Mouse (Mus musculus): ENCODE results near the gene Hspb8.
A peak's percentile ranks its signal among the peaks of the same experiment; 100 is the strongest.
"Not testable (repeated sequence)": the region's sequence is repeated elsewhere in the genome, so short reads cannot be mapped to it uniquely, and the experiment has no call there.

Hspb8 gene

DNA sequence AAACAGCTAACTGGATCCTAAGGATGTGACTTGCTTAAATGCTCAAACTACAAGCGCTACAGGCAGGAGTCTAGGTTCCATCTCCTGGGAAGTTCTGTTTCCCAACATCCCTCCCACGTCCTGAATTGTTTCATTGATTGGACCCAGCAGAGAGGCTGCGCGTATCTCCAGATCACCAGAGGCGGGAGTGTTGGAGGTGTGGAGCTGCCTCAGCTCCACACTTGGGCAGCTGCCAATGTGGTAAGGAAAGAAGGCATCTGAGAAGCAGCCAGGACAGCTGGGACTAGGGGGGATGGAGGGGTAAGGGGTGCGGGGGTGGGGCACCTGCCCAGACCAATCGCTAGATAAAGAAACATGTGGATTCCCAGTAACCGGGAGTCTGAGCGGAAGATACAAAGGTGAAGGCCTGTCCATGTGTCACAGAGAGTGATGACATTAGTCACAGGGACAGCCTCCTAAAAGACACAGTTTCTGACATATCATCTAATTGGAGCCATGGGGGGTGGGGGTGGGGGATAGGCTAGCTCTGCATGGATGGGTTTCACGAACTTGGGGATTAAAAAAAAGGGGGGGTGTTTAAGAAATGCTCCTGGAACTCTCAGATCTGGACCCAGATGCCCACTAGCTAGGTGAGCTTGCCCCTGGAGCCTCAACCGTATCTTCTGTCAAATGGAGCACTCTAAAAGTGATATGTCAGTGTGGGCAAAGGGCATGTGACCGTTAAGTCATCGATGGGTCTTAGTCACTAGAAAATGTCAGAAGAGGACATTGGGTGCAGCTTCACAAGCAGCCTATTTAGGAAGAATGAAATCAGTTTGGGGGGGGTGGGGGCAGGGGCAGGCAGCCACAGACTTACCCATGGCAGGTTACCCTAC is 12.5 kb upstream of the Hspb8 start:
- DNase-seq (ENCODE audit: extremely low read depth, insufficient read length, low spot score): no peak

DNA sequence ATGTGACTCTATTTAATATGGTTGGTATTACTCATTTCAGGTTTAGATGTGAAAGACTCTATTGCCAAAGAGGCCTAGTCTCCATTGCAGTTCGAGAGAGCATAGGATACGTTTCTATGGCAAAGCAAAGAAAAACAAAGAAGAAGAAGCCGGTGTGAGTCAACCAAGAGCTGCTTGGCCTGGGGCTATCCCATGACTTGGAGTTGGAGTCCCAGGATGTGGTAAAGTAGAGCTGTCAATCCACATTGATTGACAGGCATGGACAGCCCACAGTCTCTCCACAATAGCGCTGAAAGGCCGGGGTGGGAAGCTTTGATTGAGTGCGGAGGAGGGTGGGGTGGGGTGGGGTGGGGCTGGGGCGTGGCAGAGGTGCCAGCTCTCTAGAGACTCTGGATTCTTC is 10.2 kb upstream of the Hspb8 start:
- DNase-seq (ENCODE audit: extremely low read depth, insufficient read length, low spot score): peak; percentile 79

DNA sequence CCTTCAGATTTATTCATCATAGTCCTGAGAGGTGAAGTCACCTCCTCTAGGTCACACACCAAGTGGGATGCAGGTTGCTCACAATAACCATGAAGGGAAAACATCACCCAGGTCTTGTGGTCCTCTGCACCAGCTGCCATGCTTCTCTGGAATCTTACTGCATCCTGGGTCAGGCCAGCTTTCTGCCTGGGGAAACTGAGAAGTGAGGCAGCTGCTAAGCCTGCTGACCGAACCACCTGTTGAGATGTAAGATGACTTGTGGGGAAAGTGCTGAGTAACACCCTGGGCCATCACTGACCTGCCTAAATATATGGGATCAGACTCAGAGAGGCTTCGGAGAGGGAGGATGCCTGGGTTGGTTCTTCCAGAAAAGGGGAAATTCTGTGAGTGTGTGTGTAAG is 4.0 kb upstream of the Hspb8 start:
- DNase-seq (ENCODE audit: extremely low read depth, insufficient read length, low spot score): no peak

DNA sequence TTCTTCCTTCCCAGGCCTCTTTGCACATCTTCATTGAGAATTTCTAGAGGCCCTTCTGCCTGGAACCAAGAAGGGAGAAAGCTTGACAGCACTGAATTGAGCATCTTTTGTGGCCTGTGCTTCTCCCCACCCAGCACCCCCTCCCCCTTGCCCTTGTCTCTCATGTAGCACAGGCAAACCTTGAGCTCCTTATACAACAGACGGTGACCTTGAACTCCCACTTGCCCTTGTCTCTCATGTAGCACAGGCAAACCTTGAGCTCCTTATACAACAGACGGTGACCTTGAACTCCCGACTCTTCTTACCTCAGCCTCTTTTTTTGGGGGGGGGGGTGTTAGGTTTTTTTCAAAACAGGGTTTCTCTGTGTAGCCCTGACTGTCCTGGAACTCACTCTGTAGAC is 3.0 kb upstream of the Hspb8 start:
- DNase-seq (ENCODE audit: extremely low read depth, insufficient read length, low spot score): not testable (repeated sequence)

DNA sequence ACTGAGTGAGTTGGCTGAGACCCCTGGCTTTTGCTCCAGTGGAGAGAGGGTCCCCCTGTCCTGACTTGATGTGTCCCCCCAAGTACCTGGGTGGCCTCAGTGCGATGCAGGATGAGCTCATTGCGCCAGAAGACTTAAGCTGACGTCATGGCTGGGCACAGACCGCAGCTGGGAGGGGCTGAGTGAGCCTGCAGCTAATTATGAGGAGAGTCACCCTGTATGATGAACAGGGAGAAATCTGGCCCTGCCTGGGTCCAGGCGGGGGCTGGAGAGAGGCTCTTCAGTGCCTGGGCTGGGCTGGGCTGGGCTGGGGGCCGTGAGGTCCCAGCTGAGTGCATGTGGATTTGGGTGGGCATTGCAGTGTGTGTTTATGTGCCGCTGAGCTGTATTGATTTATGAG is 2.6 kb upstream of the Hspb8 start:
- DNase-seq (ENCODE audit: extremely low read depth, insufficient read length, low spot score): peak; percentile 66

DNA sequence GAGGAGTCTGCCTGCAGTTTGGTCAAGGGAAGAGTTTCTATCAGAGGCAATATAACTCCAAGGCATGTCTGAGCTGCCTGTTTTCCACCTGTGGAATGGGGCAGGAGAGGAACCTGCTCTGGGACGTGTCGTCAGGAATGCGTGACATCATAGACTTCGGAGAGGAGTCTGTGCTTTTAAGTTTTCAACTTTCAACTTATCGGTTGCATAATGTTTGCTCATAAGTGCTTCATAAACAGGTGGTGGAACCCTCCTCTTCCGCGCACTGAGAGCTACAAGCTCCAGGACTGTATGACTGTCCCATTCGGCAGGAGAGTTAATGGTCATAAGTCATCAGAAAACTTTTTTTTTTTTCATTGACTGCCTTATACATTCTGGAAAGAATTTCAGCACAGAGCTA is 1.1 kb upstream of the Hspb8 start:
- DNase-seq (ENCODE audit: extremely low read depth, insufficient read length, low spot score): no peak

DNA sequence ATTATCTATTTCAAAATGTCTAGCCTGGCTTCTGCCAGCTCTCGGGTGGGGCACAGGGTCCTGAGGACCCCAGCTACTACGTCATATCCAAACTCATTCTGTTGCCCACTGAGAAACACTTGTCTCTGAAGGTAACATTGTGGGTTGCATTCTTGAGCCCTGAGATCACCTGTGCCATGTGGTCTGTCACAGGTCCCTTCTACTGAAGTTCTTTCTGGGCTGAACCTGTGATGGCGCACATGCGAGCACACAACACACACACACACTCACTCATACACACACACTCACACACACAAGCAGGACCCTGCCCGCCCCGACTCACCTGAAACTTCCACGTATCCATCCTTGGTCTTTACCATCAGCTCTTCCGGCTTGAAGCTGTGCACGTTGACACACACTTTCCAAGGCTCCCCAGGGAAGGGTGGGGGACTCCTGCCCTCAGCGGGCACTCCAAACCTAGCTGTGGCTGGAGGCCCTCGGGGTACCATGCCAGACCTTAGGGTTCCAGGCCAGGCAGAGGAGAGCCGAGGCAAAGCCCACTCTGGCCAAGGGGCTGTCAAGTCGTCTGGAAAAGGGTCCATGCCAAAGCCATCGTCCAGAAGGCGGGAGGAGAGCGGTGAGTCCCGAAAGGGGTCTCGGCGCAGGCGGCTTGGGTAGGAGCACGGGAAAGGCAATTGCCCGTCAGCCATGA is 728 bp downstream of the Hspb8 start:
- DNase-seq (ENCODE audit: extremely low read depth, insufficient read length, low spot score): peak; percentile 68

DNA sequence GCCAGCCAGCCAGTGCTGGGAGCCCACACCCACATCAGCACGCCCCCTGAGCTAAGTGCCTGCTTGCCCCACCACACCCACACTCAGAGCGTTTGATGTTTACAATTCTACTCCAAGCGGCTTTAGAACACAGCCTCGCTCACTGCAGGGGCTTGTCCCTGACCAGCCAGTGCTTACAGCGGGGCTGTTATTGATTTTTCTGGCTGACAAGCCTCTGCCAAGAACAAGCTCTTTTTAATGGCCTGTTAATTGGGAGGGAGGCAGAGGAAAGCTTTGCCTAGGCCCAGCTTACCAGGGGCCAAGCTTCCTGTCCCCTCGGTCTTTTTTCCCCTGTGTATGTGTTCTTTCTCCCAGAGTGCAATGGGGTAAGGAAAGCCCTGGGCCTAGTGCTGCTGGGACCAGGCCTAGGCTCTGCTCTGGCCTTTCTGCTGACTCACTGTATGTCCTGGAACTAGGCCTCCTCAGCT is 1.9 kb downstream of the Hspb8 start:
- DNase-seq (ENCODE audit: extremely low read depth, insufficient read length, low spot score): peak; percentile 58

DNA sequence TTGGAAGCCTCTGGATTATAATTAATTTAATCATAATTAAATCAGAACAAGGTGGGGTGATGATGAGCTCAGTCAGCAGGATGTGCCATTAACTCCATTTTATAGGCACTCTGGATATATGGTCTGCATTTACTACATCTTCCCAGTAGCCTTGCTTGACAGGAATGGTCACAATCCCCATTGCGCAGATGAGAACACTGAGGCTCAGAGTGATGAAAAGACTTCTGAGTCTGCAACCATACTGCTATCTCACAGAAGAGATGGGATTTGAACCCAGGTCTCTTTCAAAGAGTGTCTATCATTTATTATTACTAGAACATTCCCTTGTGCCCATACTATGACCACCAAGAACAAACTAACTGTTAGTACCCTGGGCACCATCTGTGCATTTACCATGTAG is 2.5 kb downstream of the Hspb8 start:
- DNase-seq (ENCODE audit: extremely low read depth, insufficient read length, low spot score): no peak

DNA sequence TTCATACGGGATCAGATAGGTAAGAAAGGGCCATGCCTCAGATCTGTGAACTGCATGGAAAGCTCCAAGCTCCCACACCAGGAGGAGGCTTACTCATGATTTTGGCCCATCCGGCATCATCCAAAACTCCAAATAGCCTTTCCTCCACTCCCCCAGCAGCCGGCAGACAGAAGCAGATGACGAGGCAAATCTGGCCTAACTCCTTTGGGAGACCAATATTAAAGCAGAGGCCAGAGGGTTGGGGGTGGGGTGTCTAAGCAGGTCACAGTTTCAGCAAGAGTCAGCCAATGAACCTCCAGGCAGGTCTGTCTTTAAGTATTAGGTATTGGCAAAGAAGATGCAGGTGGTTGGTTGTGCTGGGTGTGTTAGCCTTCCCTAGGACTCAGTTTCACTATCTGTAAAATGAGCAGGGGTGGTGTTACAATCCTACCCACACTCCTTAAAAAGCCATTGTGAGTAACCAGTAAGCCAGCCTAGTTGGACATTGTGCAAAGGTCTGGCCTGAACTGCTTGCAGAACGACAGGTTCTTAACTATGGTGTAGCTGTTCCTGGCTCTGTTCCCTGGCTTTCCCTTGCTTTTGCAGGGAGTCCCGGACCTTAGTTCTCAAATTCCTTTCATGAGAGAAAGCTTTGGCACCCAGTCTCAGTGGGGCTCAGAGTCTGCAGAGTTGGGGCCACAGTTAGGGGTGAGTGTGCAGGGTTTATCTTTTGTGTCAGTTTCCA is 3.2 kb downstream of the Hspb8 start:
- peak; percentile 58 for DNase-seq (ENCODE audit: extremely low read depth, insufficient read length, low spot score)

DNA sequence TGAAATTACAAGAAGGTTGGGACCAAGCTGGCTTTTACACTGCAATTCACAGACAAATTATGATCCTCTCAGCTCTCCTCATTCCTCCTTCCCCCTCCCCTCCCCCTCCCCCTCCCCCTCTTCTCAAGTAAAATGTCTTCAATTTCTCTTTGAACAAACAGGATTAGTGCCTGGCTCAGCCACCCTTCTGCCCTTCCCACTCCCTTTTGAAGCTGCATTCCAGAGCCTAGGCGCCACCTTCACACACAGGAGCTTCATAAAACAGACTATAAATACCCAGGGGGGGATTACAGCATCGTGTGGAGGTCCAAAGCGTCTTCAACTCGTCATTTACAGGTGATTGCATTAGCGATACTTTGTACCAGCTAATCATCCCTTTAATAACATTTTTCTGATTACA is 6.5 kb downstream of the Hspb8 start:
- DNase-seq (ENCODE audit: extremely low read depth, insufficient read length, low spot score): no peak

DNA sequence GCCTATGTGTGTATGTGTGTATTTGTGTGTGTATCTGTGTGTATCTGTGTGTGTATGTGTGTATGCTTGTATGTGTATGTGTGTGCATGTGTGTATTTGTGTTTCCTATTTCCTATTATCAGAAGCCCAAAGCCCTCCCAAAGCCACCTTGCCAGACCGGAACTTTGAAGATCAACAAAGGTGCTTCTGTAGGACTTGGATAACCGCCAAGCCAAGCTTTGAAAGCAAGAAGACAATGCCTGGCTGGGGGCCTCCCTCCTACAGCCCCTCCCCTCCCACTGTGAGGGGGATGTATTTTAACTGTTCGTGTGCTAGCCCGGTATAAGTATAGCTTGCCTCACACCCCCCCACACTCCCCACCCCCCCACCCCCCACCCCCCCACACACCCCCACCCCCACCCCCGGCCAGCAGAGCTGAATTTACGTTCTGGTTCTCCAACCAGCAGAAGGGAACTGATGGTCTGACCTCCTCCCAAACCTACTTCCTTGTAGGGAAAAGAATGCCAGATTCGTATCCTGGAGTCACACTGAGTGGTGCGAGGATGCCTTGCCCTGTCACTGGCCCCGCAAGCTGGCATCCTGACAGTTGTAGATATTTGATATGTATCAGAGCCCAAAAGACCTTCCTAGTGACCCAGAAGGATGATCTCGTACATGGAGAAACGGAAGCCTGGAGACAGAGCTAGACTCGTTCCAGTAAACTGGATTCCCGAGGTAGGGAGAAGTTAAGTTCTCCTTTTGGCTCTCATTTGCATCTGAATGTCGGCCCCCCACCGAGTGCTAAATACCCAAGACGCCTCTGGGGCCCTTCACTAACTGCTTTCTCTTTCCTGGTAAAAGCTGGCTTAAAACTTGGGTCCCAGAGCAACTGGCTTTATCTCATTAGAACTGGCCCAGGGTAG is 12.7 kb downstream of the Hspb8 start:
- DNase-seq (ENCODE audit: extremely low read depth, insufficient read length, low spot score): no peak

DNA sequence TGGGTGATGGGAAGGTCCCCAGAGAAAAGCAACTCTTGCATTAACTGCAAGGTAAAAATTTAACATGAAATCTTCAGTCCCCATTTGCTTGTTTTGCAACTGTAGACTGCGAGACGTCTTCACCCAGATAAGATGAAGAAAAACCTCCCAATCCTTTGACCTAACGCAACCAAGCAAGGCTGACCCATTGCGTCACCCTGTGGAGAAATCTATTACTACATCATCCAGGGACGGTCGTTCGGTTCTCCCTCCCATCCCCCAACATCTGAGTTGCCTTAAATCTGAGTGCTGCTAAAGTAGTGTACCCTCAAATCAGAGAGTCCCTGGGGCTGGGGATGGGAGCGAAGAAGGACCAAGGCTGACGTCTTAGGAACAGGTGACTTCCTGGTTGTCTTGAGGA is 13.7 kb downstream of the Hspb8 start:
- DNase-seq (ENCODE audit: extremely low read depth, insufficient read length, low spot score): no peak

DNA sequence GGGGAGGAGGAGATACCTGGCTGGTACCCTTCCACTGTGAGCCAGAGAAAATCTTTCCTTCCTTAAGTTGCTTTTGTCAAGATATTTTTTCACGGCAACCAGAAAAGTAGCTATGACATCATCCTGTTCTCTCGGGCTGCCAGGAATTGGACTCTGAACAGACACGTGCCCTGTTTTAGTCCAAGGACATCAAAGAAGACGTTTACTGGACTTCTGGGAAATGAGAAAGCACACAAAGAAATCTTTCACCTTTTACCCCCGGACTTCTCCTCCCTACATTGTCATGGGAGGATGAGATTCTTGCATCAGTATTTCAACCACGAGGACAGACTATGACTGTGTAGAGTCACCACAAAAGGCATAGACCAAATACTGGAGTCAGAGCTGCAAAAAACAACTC is 14.7 kb downstream of the Hspb8 start:
- no peak for DNase-seq (ENCODE audit: extremely low read depth, insufficient read length, low spot score)

DNA sequence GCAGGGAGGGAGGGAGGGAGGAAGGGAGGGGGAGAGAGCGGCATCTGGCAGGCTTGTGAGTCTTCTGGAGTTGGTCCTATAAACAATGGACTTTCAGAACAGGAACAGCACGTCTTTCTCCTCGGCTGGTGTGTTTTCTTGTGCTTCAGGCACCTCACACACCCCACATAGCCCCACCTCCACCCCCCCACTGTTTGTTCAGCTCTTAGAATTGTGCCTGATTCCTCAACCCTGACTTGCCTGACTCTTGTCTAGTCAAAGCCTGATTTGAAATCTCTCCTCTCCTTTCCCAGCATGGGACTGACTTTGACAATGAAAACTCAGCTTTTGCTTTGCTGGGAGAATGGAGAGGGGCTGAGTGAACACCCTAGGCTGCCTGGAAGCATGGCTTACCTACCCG is 15.3 kb downstream of the Hspb8 start:
- no peak for DNase-seq (ENCODE audit: extremely low read depth, insufficient read length, low spot score)

DNA sequence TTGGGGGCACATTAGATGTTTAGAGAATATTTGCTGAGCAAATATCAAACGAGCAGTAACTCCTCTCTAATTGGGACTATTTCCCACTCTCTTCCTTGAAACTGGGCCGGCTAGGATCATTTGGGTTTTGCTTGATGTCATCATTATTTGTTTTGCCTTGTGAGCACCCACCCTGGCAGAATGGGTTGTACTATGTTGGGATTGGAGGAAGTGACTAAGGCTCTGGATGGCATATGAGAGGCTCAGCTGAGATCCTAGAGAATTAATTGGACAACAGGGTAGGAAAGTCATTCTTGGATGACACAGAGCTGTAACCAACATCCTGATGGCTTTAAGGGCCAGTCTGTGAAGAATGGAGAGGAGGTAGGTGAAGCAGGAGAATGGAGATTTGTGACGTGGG is 16.2 kb downstream of the Hspb8 start:
- no peak for DNase-seq (ENCODE audit: extremely low read depth, insufficient read length, low spot score)

DNA sequence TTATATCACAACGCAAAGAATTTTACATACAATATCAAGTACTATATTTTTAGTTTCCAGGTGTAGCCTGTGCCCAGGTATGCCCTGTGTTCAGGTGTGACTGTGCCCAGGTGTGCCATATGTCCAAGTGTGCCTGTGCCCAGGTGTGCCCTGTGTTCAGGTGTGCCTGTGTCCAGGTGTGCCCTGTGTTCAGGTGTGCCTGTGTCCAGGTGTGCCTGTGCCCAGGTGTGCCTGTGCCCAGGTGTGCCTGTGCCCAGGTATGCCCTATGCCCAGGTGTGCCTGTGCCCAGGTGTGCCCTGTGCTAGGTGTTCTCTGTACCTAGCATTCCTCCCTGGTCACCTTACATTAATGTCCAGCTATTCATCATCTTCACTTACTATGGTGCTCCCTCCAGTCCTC is 16.7 kb downstream of the Hspb8 start:
- DNase-seq (ENCODE audit: extremely low read depth, insufficient read length, low spot score): no peak

DNA sequence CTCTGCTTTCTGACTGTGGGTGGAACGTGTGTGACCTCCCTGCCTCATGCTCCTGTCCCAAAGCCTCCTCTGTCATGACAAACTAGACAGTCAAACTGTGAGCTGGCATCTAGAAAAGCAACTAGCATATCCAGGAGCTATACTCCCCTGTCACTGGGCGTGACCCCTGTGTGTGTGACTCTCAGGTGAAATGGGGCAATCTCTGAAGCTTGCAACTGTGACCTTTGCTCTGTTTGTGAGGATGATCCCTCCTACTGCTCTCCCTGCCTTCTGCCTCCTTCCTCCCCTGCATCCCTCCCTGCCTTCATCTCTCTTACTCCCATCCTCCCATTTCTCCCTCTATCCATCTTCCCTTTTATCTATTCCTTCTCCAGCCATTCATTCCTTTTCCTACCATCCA is 18.6 kb downstream of the Hspb8 start:
- DNase-seq (ENCODE audit: extremely low read depth, insufficient read length, low spot score): no peak

DNA sequence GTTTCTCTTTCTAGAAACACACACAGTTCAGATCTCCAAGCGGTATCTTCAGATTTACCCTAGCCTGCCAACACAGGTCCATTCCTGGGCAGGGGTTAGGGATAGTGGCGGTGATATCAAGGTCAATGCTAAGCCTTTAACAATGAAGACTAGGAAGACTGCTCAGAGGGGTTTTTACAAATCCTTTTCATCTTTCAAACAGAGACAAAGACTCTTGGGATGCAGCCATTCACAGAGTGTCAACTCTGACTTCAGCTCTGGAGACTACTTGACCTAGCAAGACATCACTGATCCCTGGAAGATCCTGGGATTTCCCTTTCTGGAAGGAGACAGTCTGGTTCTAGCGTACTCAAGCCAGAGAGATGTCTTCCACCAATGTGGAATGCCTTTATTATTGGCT is 21.9 kb downstream of the Hspb8 start:
- no peak for DNase-seq (ENCODE audit: extremely low read depth, insufficient read length, low spot score)

DNA sequence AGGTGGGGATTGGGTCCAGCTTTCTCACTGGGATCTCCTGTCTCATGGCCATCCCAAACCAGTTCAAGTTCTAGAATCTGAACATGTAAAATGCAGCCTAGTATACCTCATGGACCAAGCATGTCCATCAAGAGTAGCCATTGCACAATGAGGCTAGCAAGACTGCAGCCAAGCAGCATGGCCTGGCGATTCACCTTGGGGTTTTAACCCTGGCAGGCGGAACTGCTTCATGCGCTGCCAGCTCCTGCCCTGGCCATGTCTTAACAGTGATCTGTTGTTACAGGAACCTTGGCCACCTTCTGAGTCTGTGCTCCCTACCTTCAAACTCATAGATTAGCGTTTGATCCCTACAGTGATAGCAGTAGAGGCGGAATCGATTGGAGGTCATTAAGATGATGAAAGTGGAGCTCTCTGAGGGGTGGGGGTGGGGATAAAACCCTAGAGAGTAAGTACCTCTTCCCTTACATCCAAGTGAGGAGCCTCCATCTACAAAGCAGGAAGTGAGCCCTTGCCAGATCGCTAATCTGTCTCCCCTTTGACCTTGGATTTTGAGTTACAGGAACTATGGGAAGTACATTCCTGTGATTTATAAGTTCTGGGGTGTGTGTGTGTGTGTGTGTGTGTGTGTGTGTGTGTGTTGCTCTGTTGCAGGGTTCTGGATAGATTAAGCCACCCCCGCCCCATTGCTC is 22.5 kb downstream of the Hspb8 start:
- DNase-seq (ENCODE audit: extremely low read depth, insufficient read length, low spot score): no peak

All from 3134 (cell line).